Mouse (Mus musculus) embryonic stem cell, embryonic (primary cell): Measurements from ENCODE around the gene Ufsp1.

Source experiments
- CTCF ChIA-PET, 4 experiments: fragments of 300-600 bp in 2 of 4; fragments of 350-600 bp in 2 of 4; sonication (Branson Sonifier 250); formaldehyde crosslinking; loops; one replicate each; lab custom pipeline; 2022; ENCODE audit warnings: inconsistent platforms in 2 of 4; lab: Charles Lee
- POLR2A ChIA-PET, 4 experiments: fragments of 300-600 bp in 2 of 4; fragments of 350-600 bp in 2 of 4; sonication (Branson Sonifier 250); formaldehyde crosslinking; loops; one replicate each; lab custom pipeline; 2022; ENCODE audit warnings: antibody characterized with exemption in 4 of 4, inconsistent platforms in 1 of 4; lab: Charles Lee

The Ufsp1 gene

GRCm38 (mm10) chr5:137293839-137294743 lies at the start of gene Ufsp1:
Gene Ufsp1, plus strand, starts transcription at chr5:137294629.
- POLR2A ChIA-PET, result interaction anchor here (0.6 to 7.4 kb wide), 23 partner anchors 10 to 714 kb away, joined by 3 to 135 read pairs (median 3); partner anchors contain the start of genes Pop7 (in 3 of the 4) and Srrt (in 3 of the 4)
- CTCF ChIA-PET, result interaction anchor here in 3 of 4 experiments (0.5 to 0.9 kb wide), 5 partner anchors 40 to 1817 kb away, joined by 3 to 27 read pairs (median 4); partner anchors contain the start of gene Slc12a9 (in 1 of the 3)

- POLR2A ChIA-PET, result interaction anchor here in 1 of 4 experiments (0.7 kb wide), 2 partner anchors 21 to 92 kb away, joined by 4 to 7 read pairs; no protein-coding TSS in a partner anchor
- CTCF ChIA-PET, result interaction anchor here in 1 of 4 experiments (0.5 kb wide), 2 partner anchors 91 to 306 kb away, joined by 3 to 7 read pairs; partner anchors contain the start of gene Tfr2
Observed at GRCm38 (mm10) chr5:137263897-137264720, 30.3 kb upstream of the Ufsp1 start.

GRCm38 (mm10) chr5:137264787-137265186 lies 29.6 kb upstream of the Ufsp1 start:
- POLR2A ChIA-PET, result interaction anchor here in 1 of 4 experiments (0.7 kb wide), 2 partner anchors 20 to 93 kb away, joined by 4 to 7 read pairs; no protein-coding TSS in a partner anchor
- CTCF ChIA-PET, result interaction anchor here in 2 of 4 experiments (0.5 to 0.7 kb wide), 2 partner anchors 241 to 305 kb away, joined by 3 read pairs; partner anchors contain the start of gene Tfr2 (in 1 of the 2)

- ChIA-PET POLR2A (interaction anchor here in 3 of 4 experiments (0.6 to 2.4 kb wide), 5 partner anchors 9 to 83 kb away, joined by 3 to 5 read pairs (median 3); partner anchors contain the start of gene Ache (in 1 of the 3)), CTCF (interaction anchor here in 3 of 4 experiments (0.5 to 1.7 kb wide), 11 partner anchors 9 to 1164 kb away, joined by 3 to 7 read pairs (median 4); partner anchors contain the start of gene Ache (in 1 of the 3))
Observed at GRCm38 (mm10) chr5:137268131-137268910, 26.1 kb upstream of the Ufsp1 start.

GRCm38 (mm10) chr5:137277360-137278342 lies 16.8 kb upstream of the Ufsp1 start:
- ChIA-PET CTCF (interaction anchor here (0.5 to 2.0 kb wide), 29 partner anchors 9 to 1291 kb away, joined by 3 to 19 read pairs (median 5); partner anchors contain the start of genes Ache (in 4 of the 4), Pcolce (in 1 of the 4) and Pop7 (in 1 of the 4)), POLR2A (interaction anchor here in 2 of 4 experiments (1.0 to 1.7 kb wide), 4 partner anchors 9 to 27 kb away, joined by 3 to 5 read pairs (median 4); partner anchors contain the start of gene Ache (in 1 of the 2))

GRCm38 (mm10) chr5:137284411-137284810 lies 10.0 kb upstream of the Ufsp1 start:
- POLR2A ChIA-PET, result interaction anchor here in 2 of 4 experiments (0.6 to 1.4 kb wide), 3 partner anchors 10 to 142 kb away, joined by 3 to 10 read pairs (median 3); no protein-coding TSS in a partner anchor
- CTCF ChIA-PET, result interaction anchor here in 3 of 4 experiments (0.6 to 1.2 kb wide), 4 partner anchors 53 to 399 kb away, joined by 3 read pairs; no protein-coding TSS in a partner anchor

GRCm38 (mm10) chr5:137285045-137285444 lies 9.4 kb upstream of the Ufsp1 start:
- POLR2A ChIA-PET, result interaction anchor here in 3 of 4 experiments (0.6 to 1.4 kb wide), 3 partner anchors 11 to 125 kb away, joined by 3 to 4 read pairs (median 3); no protein-coding TSS in a partner anchor
- CTCF ChIA-PET, result interaction anchor here in 3 of 4 experiments (0.6 to 1.2 kb wide), 4 partner anchors 52 to 1185 kb away, joined by 3 to 6 read pairs (median 3); no protein-coding TSS in a partner anchor

GRCm38 (mm10) chr5:137285986-137286385 lies 8.4 kb upstream of the Ufsp1 start:
- POLR2A ChIA-PET, result interaction anchor here in 2 of 4 experiments (1.0 to 4.9 kb wide), 5 partner anchors 20 to 155 kb away, joined by 3 to 48 read pairs (median 5); partner anchors contain the start of gene Srrt (in 1 of the 2)
- CTCF ChIA-PET, result interaction anchor here (0.5 to 4.5 kb wide), 29 partner anchors 8 to 380 kb away, joined by 3 to 64 read pairs (median 7); partner anchors contain the start of gene Pop7 (in 1 of the 4)

GRCm38 (mm10) chr5:137286655-137287031 lies 7.8 kb upstream of the Ufsp1 start:
- CTCF ChIA-PET, result interaction anchor here (0.5 to 4.5 kb wide), 79 partner anchors 9 to 840 kb away, joined by 3 to 64 read pairs (median 4); partner anchors contain the start of genes Pop7 (in 3 of the 4), Ap1s1 (in 1 of the 4), Ephb4 (in 1 of the 4) and Trim56 (in 1 of the 4)
- POLR2A ChIA-PET, result interaction anchor here in 3 of 4 experiments (0.5 to 5.0 kb wide), 21 partner anchors 9 to 876 kb away, joined by 3 to 48 read pairs (median 3); partner anchors contain the start of gene Srrt (in 2 of the 3)

- CTCF ChIA-PET, result interaction anchor here (0.5 to 4.5 kb wide), 85 partner anchors 9 to 900 kb away, joined by 3 to 64 read pairs (median 4); partner anchors contain the start of genes Pop7 (in 3 of the 4), Ap1s1 (in 1 of the 4), Cnpy4 (in 1 of the 4) and Ephb4 (in 1 of the 4)
Observed at GRCm38 (mm10) chr5:137287032-137287952, 7.1 kb upstream of the Ufsp1 start, which contains the start of gene Ache. Gene Ache, plus strand, starts transcription at chr5:137287519.

GRCm38 (mm10) chr5:137287953-137288743 lies 6.3 kb upstream of the Ufsp1 start:
- POLR2A ChIA-PET, result interaction anchor here in 3 of 4 experiments (0.5 to 5.0 kb wide), 21 partner anchors 8 to 326 kb away, joined by 3 to 48 read pairs (median 4); partner anchors contain the start of genes Srrt (in 2 of the 3), Pop7 (in 1 of the 3) and Trip6 (in 1 of the 3)
- CTCF ChIA-PET, result interaction anchor here (0.5 to 4.5 kb wide), 35 partner anchors 11 to 481 kb away, joined by 3 to 64 read pairs (median 6); partner anchors contain the start of gene Pop7 (in 3 of the 4)

More at GRCm38 (mm10) chr5:137287032-137287952, 7.1 kb upstream of the Ufsp1 start, which contains the start of gene Ache:
- POLR2A ChIA-PET, result interaction anchor here in 3 of 4 experiments (0.5 to 5.0 kb wide), 25 partner anchors 9 to 374 kb away, joined by 3 to 48 read pairs (median 3); partner anchors contain the start of genes Srrt (in 2 of the 3) and Trip6 (in 1 of the 3)

- CTCF ChIA-PET, result interaction anchor here (0.5 to 4.5 kb wide), 22 partner anchors 12 to 471 kb away, joined by 3 to 34 read pairs (median 4); partner anchors contain the start of gene Slc12a9 (in 1 of the 4)
Observed at GRCm38 (mm10) chr5:137288999-137289470, 5.4 kb upstream of the Ufsp1 start.

More at GRCm38 (mm10) chr5:137288999-137289470, 5.4 kb upstream of the Ufsp1 start:
- POLR2A ChIA-PET, result interaction anchor here in 3 of 4 experiments (0.5 to 5.0 kb wide), 8 partner anchors 17 to 214 kb away, joined by 3 to 48 read pairs (median 4); partner anchors contain the start of genes Srrt (in 2 of the 3) and Pop7 (in 1 of the 3)
